Mouse (Mus musculus): ENCODE data around the gene Il7r.

DNA sequence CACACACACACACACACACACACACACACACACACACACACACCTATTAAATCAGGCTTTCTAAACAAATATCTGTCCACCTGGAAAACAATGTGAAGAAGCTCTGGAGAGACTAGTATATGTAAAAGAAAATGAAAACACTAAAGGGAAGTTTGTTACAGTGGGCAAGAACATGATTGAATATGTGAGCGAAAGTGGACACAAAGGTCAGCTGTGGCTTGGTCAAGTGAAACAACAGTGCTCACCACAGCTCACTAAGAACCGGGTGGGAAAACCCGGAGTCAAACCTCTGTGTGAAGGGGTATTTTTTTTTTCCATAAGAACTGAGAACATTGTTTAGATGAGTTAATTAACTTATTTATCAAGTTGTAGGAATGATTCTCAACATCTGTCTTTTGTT, 6.9 kb downstream of the Il7r start:
- no peak for TF ChIP-seq POLR2A (IDR thresholded peaks at IDR 0.05; ENCODE audit: insufficient read depth, low read length)
- TF ChIP-seq CTCF (IDR thresholded peaks at IDR 0.05; ENCODE audit: low read depth, low read length), result no peak

All from ES-Bruce4 (cell line).